In genomic region chr9:120837431-120838150, GRCm38 (mm10) we compare ENCODE assay signal across 21 mouse cellular contexts.
A peak's percentile ranks its signal among the peaks of the same experiment; 100 is the strongest.
DNase-seq lines count a peak whose midpoint lies in the region; ATAC-seq and TF ChIP-seq lines count a peak whose summit lies in the region.
"Had no signal": no experiment of that assay in that cellular context is flagged by ENCODE, and none has a peak within 500 bp of the region (broad histone marks: within the 10 kb centered on the region; RNA-seq: fewer than 3 reads in every experiment).

No protein-coding gene starts in this region.

- no peaks in the 10 kb centered on the region for H3K4me1 ChIP-seq in midbrain, embryonic 16.5 days (ENCODE audit: control insufficient read depth, insufficient read depth, low read length)
- H3K4me1 ChIP-seq: forebrain, embryonic 13.5 days; heart, embryonic 15.5 days; limb, embryonic 12.5 days; midbrain, embryonic 12.5 days had no signal

- ATAC-seq in midbrain, embryonic 16.5 days = no peak
- ATAC-seq: forebrain, embryonic 13.5 days; inflammation-experienced regulatory T-cells, adult 6 months had no signal

- no peaks in the 10 kb centered on the region for H3K36me3 ChIP-seq in C2C12 (ENCODE audit: control insufficient read depth, insufficient read depth)
- no peaks in the 10 kb centered on the region for H3K36me3 ChIP-seq in midbrain, embryonic 16.5 days (ENCODE audit: control insufficient read depth, insufficient read depth, low read length)
- H3K36me3 ChIP-seq: heart, embryonic 15.5 days; limb, embryonic 12.5 days; midbrain, embryonic 12.5 days had no signal

- H3K4me2 ChIP-seq in midbrain, embryonic 16.5 days (ENCODE audit: low read length) = no peak overlapping the region
- H3K4me2 ChIP-seq: forebrain, embryonic 13.5 days; heart, embryonic 15.5 days; hindbrain, embryonic 14.5 days; limb, embryonic 12.5 days; liver, embryonic 11.5 days; midbrain, embryonic 12.5 days had no signal

- no peak overlapping the region for H3ac ChIP-seq in C2C12 (ENCODE audit: control insufficient read depth, insufficient read length, low read depth)

- no peak overlapping the region for H3K4me3 ChIP-seq in C2C12 (ENCODE audit: insufficient read depth, poor library complexity, severe bottlenecking)
- no peak overlapping the region for H3K4me3 ChIP-seq in midbrain, embryonic 16.5 days (ENCODE audit: low read depth, low read length)
- H3K4me3 ChIP-seq: forebrain, embryonic 13.5 days; heart, embryonic 15.5 days; limb, embryonic 12.5 days; midbrain, embryonic 12.5 days had no signal

- peak; percentile 29 for DNase-seq in cerebellum, adult 11-12 months
- no peak for DNase-seq in cerebellum, postnatal 4 days (ENCODE audit: low spot score in 2 of 2)
- peak; percentile 17 for DNase-seq in 3134 (ENCODE audit: extremely low read depth, insufficient read length, low spot score)
- DNase-seq in cerebellum, adult 9-11 months = peak; percentile 39
- DNase-seq in c-Kit-positive CD71-positive TER-119-positive erythroid progenitor cells, embryonic 14.5 days (ENCODE audit: low spot score) = no peak
- DNase-seq: heart, postnatal 36 days; kidney, adult 8-10 months; kidney, postnatal 10 days; lung, adult 18-20 months; lung, postnatal 10 days; right cerebral cortex, postnatal 4 days; thymus, postnatal 14 days had no signal

- no peaks in the 10 kb centered on the region for H3K27me3 ChIP-seq in C2C12 (ENCODE audit: control insufficient read depth, insufficient read depth, insufficient read length)
- no peaks in the 10 kb centered on the region for H3K27me3 ChIP-seq in midbrain, embryonic 16.5 days (ENCODE audit: control insufficient read depth, insufficient read depth, low read depth, low read length)
- H3K27me3 ChIP-seq: forebrain, embryonic 13.5 days; heart, embryonic 15.5 days; limb, embryonic 12.5 days; midbrain, embryonic 12.5 days had no signal

- WGBS in midbrain, embryonic 16.5 days = 86% methylated on average over 8 of the region's 8 CpGs

- no peak overlapping the region for H3K27ac ChIP-seq in midbrain, embryonic 16.5 days (ENCODE audit: low read length)
- H3K27ac ChIP-seq: forebrain, embryonic 13.5 days; heart, embryonic 15.5 days; hindbrain, embryonic 14.5 days; limb, embryonic 12.5 days; midbrain, embryonic 12.5 days had no signal

- no peak overlapping the region for H3K9ac ChIP-seq in midbrain, embryonic 16.5 days (ENCODE audit: low read depth, low read length)
- H3K9ac ChIP-seq: forebrain, embryonic 13.5 days; heart, embryonic 15.5 days; hindbrain, embryonic 14.5 days; limb, embryonic 12.5 days; midbrain, embryonic 12.5 days had no signal

- H3K79me2 ChIP-seq in C2C12 (ENCODE audit: control insufficient read depth, insufficient read depth) = no peaks in the 10 kb centered on the region

- H3K79me3 ChIP-seq in C2C12 (ENCODE audit: low read depth) = no peaks in the 10 kb centered on the region

- H3K9me3 ChIP-seq in midbrain, embryonic 16.5 days (replicated peaks; ENCODE audit: control insufficient read depth, low read length, poor library complexity, severe bottlenecking) = 0 out of 2 replicates have a peak, but pooled peaks cover 3% of the 10 kb centered on the region
- H3K9me3 ChIP-seq: forebrain, embryonic 13.5 days; heart, embryonic 15.5 days; limb, embryonic 12.5 days; midbrain, embryonic 12.5 days had no signal

- no peak for TF ChIP-seq CTCF in C2C12 (IDR thresholded peaks at IDR 0.05; ENCODE audit: control insufficient read depth, insufficient read depth, insufficient read length)

TF ChIP-seq in C2C12, 6 proteins besides CTCF, POLR2A, EP300 and RAD21:
- no peak for TF ChIP-seq MYOG (IDR thresholded peaks at IDR 0.05; ENCODE audit: control insufficient read depth, extremely low read depth, insufficient read length)
- peak; percentile 52 for TF ChIP-seq USF1 (IDR thresholded peaks at IDR 0.05; ENCODE audit: low read depth)

Comparison
In these comparisons a context has a peak if more than half of its experiments do, and no peak if none do; other contexts are left out.
1. DNase-seq: peak in cerebellum, adult 11-12 months (single experiment), 3134 (single experiment) and cerebellum, adult 9-11 months (single experiment); none in cerebellum, postnatal 4 days (0 of 2) and c-Kit-positive CD71-positive TER-119-positive erythroid progenitor cells, embryonic 14.5 days (single experiment).